Mouse (Mus musculus) neutrophil, adult 65 days (primary cell): ENCODE results near the gene Hist2h4. TPM values are rescaled to one million over a fixed set of nuclear protein-coding genes. Genes with fewer than 3 reads are reported as not detected.

ENCODE experiments used
- total RNA-seq: library from RNA; stranded (reverse); gene quantifications from 2 replicates; pipeline ENCODE4 v1.2.4, GENCODE M21; 2023

Gene Hist2h4
- 118 and 170 TPM in 2 replicates for total RNA-seq

DNA sequence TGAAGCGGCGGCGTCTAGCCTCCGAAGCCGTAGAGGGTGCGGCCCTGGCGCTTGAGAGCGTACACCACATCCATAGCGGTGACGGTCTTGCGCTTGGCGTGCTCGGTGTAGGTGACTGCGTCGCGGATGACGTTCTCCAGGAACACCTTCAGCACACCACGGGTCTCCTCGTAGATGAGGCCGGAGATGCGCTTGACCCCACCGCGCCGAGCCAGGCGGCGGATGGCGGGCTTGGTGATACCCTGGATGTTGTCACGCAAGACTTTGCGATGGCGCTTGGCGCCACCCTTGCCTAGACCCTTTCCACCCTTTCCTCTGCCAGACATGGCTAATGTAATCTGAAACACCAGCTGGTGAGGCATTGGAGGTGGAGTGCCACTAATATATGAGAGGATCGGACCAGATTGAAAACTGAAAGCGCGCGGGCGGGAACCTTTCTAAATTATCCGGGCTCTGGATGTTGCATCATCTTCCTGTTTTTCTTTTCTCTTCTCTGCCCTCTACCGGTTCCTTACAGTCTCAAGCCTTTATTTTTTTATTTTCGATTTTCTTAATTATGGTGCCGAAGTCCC, at the start of gene Hist2h4:
Gene Hist2h4 (minus strand): TSS at position 333 of the 572 bp plus-strand sequence.

DNA sequence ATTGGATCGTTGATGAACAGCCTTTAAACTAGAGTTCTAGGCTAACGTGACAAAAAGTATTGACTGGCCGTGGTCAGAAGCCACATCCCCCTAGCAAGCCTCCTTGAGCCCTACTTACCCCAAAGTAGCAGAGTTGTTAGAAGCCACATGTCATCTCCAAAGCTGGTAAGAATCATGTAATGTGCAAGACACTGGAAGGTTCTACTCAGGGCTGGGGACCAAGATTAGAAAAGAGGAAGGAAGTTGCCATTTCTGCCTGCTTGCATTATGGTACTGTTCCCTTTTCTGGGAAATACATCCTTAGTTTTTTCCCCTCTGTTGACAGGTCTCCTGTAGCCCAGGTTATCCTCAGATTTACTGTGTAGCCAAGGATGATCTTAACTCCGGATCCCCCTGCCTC, 30.7 kb upstream of the Hist2h4 start, which contains the start of gene Fcgr1:
Gene Fcgr1 (minus strand): TSS at position 183 of the 400 bp plus-strand sequence.

DNA sequence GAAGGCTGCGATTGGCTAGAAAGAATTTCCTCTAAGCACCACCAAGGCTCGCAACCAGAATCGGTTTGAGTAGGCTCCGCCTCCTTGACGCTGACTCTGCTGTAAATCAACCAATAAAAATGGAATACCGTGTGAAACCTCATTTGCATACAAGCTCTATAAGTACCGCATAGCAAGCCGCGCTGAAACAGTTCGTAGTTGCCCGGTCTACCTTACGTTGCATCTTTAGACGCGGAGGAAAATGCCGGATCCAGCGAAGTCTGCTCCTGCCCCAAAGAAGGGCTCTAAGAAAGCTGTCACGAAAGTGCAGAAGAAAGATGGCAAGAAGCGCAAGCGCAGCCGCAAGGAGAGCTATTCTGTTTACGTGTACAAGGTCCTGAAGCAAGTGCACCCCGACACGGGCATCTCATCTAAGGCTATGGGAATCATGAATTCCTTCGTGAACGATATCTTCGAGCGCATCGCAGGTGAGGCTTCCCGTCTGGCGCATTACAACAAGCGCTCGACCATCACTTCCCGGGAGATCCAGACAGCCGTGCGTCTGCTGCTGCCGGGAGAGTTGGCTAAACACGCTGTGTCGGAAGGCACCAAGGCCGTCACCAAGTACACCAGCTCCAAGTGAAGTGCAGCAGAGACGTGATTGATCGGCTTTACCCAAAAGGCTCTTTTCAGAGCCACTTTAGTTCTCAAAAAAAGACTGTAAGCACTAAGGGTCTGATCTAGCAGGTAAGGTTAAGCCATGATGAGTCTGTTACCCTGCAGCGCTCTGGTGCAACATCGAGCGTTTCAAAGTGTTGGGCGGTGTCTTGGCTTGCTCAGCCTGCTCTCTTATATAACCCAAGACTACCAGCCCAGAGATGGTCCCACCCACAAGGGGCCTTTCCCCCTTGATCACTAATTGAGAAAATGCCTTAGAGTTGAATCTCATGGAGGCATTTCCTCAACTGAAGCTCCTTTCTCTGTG, 6.7 kb upstream of the Hist2h4 start, which contains the start of gene Hist2h2bb:
Gene Hist2h2bb (plus strand): TSS at position 242 of the 964 bp plus-strand sequence.

DNA sequence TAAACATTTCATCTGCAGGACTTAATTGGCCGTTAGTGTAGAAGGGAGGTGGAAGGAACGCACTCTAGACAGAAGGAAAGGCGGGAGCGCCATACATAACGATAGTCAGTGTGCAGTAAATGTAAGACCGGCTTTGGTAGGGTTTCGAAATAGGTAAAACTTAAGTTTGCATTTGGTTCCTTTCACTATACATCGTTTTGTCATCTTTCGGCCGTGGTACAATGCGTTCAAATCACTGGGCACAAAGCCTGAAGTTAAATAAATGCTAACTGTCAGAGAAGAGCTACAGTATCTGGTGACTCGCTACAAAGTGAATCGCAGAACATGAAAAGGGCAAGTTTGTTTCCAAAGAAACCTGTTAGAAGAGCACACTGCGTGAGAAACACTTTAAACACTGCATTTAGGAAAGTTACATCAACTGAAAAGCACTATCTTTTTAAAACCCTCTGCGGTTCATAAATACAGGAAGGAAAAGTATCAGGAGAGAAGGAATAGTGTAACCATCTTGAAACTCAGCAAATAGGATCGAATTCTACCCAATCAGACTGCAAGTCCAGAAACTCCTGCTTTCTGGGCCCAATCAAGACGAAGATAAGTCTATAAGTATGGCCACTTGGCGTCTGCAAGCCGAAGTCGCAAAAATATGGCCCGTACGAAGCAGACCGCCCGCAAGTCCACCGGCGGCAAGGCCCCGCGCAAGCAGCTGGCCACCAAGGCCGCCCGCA, 5.1 kb upstream of the Hist2h4 start, which contains the start of gene Hist2h3b:
Gene Hist2h3b (plus strand): TSS at position 604 of the 725 bp plus-strand sequence.

DNA sequence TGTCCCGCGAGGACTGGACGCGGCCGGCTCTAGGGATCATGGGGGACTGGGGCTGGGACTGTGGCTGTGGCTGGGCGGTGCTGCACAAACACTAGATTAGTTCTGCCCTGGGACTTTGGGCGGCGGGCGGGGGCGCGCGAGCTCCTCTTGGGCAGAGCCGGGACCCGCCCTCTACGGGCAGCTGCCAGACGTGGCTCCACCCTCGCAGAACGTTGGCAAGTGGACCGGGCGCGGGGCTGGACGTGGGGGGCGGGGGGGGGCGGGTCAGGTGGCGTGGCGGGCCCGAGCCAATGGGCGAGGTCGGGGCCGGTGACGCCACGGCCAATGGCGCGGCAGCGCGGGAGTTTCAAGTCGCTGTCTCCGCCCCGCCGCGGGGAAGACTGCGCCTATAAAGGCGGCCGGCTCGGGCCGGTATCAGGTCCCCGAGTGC, 16.7 kb downstream of the Hist2h4 start, which contains the start of gene Hist2h3c1:
Gene Hist2h3c1 (plus strand): TSS at position 259 of the 430 bp plus-strand sequence.

DNA sequence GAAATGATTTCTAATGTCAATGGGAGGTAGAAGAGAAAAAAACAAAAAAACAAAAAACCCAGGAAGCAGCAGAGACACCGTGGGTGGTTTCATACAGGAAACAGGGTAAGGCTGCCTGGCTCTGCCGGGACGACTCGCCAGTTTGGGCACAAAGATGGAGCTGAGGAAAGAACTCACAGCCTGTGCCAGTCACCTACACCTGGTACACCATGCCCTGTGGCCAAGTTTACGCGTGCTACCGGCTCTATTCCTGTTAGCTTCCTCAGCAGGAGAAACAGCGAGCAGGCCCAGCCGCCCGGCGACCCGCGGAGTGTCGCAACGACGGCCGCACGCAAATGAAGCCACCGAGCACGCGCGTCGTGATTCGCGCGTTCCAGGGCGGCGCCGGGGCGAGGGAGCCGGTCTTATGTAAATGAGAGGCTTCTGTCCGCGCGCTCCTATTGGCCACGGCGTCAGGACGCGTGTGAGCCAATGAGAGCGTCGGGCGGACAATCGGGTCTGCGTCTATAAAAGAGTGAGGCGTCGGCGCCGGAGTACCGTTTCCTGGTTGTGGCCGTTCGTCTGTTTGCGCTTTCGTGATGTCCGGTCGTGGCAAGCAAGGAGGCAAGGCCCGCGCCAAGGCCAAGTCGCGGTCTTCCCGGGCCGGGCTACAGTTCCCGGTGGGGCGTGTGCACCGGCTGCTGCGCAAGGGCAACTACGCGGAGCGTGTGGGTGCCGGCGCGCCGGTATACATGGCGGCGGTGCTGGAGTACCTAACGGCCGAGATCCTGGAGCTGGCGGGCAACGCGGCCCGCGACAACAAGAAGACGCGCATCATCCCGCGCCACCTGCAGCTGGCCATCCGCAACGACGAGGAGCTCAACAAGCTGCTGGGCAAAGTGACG, 17.9 kb downstream of the Hist2h4 start, which contains the start of gene Hist2h2aa1:
Gene Hist2h2aa1 (plus strand): TSS at position 495 of the 884 bp plus-strand sequence.

DNA sequence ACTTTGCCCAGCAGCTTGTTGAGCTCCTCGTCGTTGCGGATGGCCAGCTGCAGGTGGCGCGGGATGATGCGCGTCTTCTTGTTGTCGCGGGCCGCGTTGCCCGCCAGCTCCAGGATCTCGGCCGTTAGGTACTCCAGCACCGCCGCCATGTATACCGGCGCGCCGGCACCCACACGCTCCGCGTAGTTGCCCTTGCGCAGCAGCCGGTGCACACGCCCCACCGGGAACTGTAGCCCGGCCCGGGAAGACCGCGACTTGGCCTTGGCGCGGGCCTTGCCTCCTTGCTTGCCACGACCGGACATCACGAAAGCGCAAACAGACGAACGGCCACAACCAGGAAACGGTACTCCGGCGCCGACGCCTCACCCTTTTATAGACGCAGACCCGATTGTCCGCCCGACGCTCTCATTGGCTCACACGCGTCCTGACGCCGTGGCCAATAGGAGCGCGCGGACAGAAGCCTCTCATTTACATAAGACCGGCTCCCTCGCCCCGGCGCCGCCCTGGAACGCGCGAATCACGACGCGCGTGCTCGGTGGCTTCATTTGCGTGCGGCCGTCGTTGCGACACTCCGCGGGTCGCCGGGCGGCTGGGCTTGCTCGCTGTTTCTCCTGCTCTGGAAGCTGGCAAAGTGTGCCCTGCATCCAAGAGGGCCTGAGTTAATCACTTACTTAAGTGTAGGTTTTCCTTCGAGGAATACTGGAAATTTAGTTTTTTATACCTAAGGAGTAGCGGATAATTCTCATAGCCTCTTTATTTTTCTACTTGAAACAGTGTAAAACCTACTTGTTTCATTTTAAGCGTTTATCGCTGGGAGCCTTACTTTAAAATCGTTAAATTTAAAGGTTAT, 22.9 kb downstream of the Hist2h4 start, which contains the start of gene Hist2h2aa2:
Gene Hist2h2aa2 (minus strand): TSS at position 328 of the 850 bp plus-strand sequence.

DNA sequence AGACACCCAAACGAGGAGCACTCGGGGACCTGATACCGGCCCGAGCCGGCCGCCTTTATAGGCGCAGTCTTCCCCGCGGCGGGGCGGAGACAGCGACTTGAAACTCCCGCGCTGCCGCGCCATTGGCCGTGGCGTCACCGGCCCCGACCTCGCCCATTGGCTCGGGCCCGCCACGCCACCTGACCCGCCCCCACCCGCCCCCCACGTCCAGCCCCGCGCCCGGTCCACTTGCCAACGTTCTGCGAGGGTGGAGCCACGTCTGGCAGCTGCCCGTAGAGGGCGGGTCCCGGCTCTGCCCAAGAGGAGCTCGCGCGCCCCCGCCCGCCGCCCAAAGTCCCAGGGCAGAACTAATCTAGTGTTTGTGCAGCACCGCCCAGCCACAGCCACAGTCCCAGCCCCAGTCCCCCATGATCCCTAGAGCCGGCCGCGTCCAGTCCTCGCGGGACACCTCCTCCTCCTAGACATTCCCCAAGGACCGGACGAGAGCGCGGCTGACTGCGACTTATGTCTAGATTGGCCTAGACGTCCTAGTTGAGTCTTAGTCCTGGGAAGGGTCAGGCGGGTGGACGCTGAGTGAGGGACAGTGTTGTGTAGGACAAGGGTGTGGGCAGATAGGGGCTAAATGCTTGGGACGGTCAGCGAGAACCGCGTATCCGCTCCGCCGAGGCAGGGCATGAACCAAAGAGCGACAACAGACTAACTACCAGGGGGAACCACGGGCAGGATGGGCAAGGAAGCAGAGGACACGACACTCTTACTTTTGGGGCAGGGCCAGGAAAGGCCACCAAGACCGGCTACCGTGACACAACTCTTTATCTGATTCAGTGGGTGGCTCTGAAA, 23.9 kb downstream of the Hist2h4 start, which contains the start of gene Hist2h3c2:
Gene Hist2h3c2 (minus strand): TSS at position 174 of the 840 bp plus-strand sequence.

DNA sequence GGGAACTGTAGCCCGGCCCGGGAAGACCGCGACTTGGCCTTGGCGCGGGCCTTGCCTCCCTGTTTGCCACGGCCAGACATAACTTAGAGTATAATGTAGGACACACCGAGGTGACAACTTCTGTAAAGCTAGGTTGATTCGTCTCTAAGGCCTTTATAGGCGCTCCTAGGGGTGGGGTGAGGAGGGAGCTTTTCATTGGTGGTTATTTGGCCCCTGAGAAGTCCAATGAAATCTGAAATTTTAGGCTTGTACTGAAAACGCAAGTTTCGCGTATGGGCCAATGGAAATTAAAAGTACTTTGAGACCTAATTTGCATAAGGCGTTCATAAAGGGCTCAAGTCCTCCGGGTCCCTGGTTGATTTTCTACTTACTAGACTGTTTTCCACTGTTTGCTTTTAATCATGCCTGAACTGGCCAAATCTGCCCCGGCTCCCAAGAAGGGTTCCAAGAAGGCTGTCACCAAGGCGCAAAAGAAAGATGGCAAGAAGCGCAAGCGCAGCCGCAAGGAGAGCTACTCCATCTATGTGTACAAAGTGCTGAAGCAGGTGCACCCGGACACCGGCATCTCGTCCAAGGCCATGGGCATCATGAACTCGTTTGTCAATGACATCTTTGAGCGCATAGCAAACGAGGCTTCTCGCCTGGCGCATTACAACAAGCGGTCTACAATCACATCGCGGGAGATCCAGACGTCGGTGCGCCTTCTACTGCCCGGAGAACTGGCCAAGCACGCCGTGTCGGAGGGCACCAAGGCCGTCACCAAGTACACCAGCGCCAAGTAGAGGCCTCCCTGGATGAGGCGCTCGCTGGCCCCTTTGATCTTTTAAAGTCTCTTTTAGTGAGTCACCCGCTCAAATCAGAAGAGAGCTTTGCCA, 42.1 kb downstream of the Hist2h4 start, which contains the start of the genes Hist2h2ac and Hist2h2be:
Gene Hist2h2ac (minus strand): TSS at position 116 of the 875 bp plus-strand sequence.
Gene Hist2h2be (plus strand): TSS at position 355 of the 875 bp plus-strand sequence.

DNA sequence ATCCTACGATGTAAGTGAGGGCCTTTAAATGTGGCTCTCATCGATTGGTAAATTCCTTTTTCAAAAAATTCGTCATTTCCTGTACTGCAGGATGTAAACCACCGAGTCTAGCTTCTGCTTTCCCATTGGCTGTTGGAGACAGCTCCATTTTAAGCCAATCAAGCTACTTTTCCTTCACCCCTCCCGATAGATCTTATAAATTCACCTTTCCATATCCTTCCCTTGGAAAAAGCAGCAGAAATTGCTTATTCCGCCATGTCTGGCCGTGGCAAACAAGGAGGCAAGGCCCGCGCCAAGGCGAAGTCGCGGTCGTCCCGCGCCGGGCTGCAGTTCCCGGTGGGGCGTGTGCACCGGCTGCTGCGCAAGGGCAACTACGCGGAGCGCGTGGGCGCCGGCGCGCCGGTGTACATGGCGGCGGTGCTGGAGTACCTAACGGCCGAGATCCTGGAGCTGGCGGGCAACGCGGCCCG, 43.4 kb downstream of the Hist2h4 start, which contains the start of the genes Bola1 and Hist2h2ab:
Gene Bola1 (minus strand): TSS at position 49 of the 470 bp plus-strand sequence.
Gene Hist2h2ab (plus strand): TSS at position 205 of the 470 bp plus-strand sequence.

Other genes starting within 250 kb of the Hist2h4 start
- gene Vps45, start 204.8 kb downstream of the Hist2h4 start, total RNA-seq, result 8.2 and 9.3 TPM in 2 replicates
- 18.5 and 19.1 TPM in 2 replicates for gene Otud7b, start 158.8 kb downstream of the Hist2h4 start, total RNA-seq
- gene Mtmr11, start 101.3 kb downstream of the Hist2h4 start, total RNA-seq, result 0.14 and 0.88 TPM in 2 replicates
- 39.0 and 45.7 TPM in 2 replicates for gene Sf3b4, start 91.0 kb downstream of the Hist2h4 start, total RNA-seq
- gene Sv2a, start 82.2 kb downstream of the Hist2h4 start, total RNA-seq, result 0.16 and 0.43 TPM in 2 replicates
- 1.1 and 2.9 TPM in 2 replicates for gene Bola1, start 43.6 kb downstream of the Hist2h4 start, total RNA-seq
- gene Hist2h2ab, start 43.4 kb downstream of the Hist2h4 start, total RNA-seq, result 11.8 and 12.8 TPM in 2 replicates
- 166 and 197 TPM in 2 replicates for gene Hist2h2ac, start 42.4 kb downstream of the Hist2h4 start, total RNA-seq
- gene Hist2h2be, start 42.2 kb downstream of the Hist2h4 start, total RNA-seq, result 1.2 and 2.1 TPM in 2 replicates
- gene Hist2h3c2, start 24.2 kb downstream of the Hist2h4 start, total RNA-seq, result 234 and 345 TPM in 2 replicates
- gene Hist2h2aa2, start 23.0 kb downstream of the Hist2h4 start, total RNA-seq, result 1,826 and 2,294 TPM in 2 replicates
- gene Hist2h2aa1, start 17.8 kb downstream of the Hist2h4 start, total RNA-seq, result 29.7 and 30.1 TPM in 2 replicates
- gene Hist2h3c1, start 16.6 kb downstream of the Hist2h4 start, total RNA-seq, result not detected in 2 replicates
- 1,408 and 1,623 TPM in 2 replicates for gene Hist2h3b, start 5.3 kb upstream of the Hist2h4 start, total RNA-seq
- gene Hist2h2bb, start 6.4 kb upstream of the Hist2h4 start, total RNA-seq, result 992 and 1,162 TPM in 2 replicates
- gene Fcgr1, start 30.7 kb upstream of the Hist2h4 start, total RNA-seq, result 0.63 and 1.9 TPM in 2 replicates
- not detected in 2 replicates for gene BC107364, start 189.0 kb upstream of the Hist2h4 start, total RNA-seq